Mouse (Mus musculus): ENCODE results near the gene Slit3. TPM values are rescaled to one million over a fixed set of nuclear protein-coding genes. Genes with fewer than 3 reads are reported as not detected.

The Slit3 gene
- polyA plus RNA-seq, 1 experiment from 2014 or later, result 15.0 TPM

GRCm38 (mm10) chr11:35171505-35171904 lies 50.5 kb downstream of the Slit3 start:
- Histone ChIP-seq H3K9me3 (replicated peaks) (no peaks in the 10 kb centered on the region), H3K36me3 (no peaks in the 10 kb centered on the region), H3K4me1 (0 out of 2 replicates have a peak, but pooled peaks cover 3% of the 10 kb centered on the region), H3K27ac (replicated peaks) (no peak overlapping the region), H3K4me3 (no peak overlapping the region), H3K27me3 (ENCODE audit: low read depth, poor library complexity, severe bottlenecking) (no peaks in the 10 kb centered on the region)
- 93% methylated on average over 6 of the region's 6 CpGs for WGBS
- no peak for DNase-seq (ENCODE audit: low spot score)

GRCm38 (mm10) chr11:35177564-35177963 lies 56.5 kb downstream of the Slit3 start:
- no peak overlapping the region for H3K27ac ChIP-seq (replicated peaks)
- H3K4me1 ChIP-seq, result peaks cover 7% of the 10 kb centered on the region; the same call in 1 of the 2 replicates
- DNase-seq (ENCODE audit: low spot score), result no peak
- WGBS, result 94% methylated on average over 7 of the region's 7 CpGs
- H3K4me3 ChIP-seq, result no peak overlapping the region
- no peaks in the 10 kb centered on the region for H3K9me3 ChIP-seq (replicated peaks)
- H3K36me3 ChIP-seq, result no peaks in the 10 kb centered on the region
- H3K27me3 ChIP-seq (ENCODE audit: low read depth, poor library complexity, severe bottlenecking), result no peaks in the 10 kb centered on the region

- H3K27me3 ChIP-seq (ENCODE audit: low read depth, poor library complexity, severe bottlenecking), result no peaks in the 10 kb centered on the region
- H3K4me3 ChIP-seq, result no peak overlapping the region
- WGBS, result 61% methylated on average over 24 of the region's 24 CpGs
- no peak for DNase-seq (ENCODE audit: low spot score)
- H3K36me3 ChIP-seq, result no peaks in the 10 kb centered on the region
- no peaks in the 10 kb centered on the region for H3K9me3 ChIP-seq (replicated peaks)
- peaks cover 7% of the 10 kb centered on the region; the same call in 1 of the 2 replicates for H3K4me1 ChIP-seq
- H3K27ac ChIP-seq (replicated peaks), result no peak overlapping the region
Observed at GRCm38 (mm10) chr11:35178144-35178817, 57.3 kb downstream of the Slit3 start.

- H3K9me3 ChIP-seq (replicated peaks), result no peaks in the 10 kb centered on the region
- DNase-seq (ENCODE audit: low spot score), result no peak
- no peak overlapping the region for H3K4me3 ChIP-seq
- WGBS, result 83% methylated on average over 8 of the region's 8 CpGs
- H3K27me3 ChIP-seq (ENCODE audit: low read depth, poor library complexity, severe bottlenecking), result no peaks in the 10 kb centered on the region
- no peaks in the 10 kb centered on the region for H3K36me3 ChIP-seq
- H3K27ac ChIP-seq (replicated peaks), result no peak overlapping the region
- H3K4me1 ChIP-seq, result peaks cover 7% of the 10 kb centered on the region; the same call in 1 of the 2 replicates
Observed at GRCm38 (mm10) chr11:35179305-35179704, 58.3 kb downstream of the Slit3 start.

- H3K36me3 ChIP-seq, result no peaks in the 10 kb centered on the region
- DNase-seq (ENCODE audit: low spot score), result no peak
- WGBS, result 84% methylated on average over 5 of the region's 5 CpGs
- peaks cover 7% of the 10 kb centered on the region; the same call in 1 of the 2 replicates for H3K4me1 ChIP-seq
- no peak overlapping the region for H3K4me3 ChIP-seq
- no peaks in the 10 kb centered on the region for H3K27me3 ChIP-seq (ENCODE audit: low read depth, poor library complexity, severe bottlenecking)
- no peaks in the 10 kb centered on the region for H3K9me3 ChIP-seq (replicated peaks)
- no peak overlapping the region for H3K27ac ChIP-seq (replicated peaks)
Observed at GRCm38 (mm10) chr11:35182887-35183286, 61.9 kb downstream of the Slit3 start.

- H3K36me3 ChIP-seq, result no peaks in the 10 kb centered on the region
- H3K27ac ChIP-seq (replicated peaks), result no peak overlapping the region
- no peak for DNase-seq (ENCODE audit: low spot score)
- H3K9me3 ChIP-seq (replicated peaks), result no peaks in the 10 kb centered on the region
- WGBS, result 78% methylated on average over 6 of the region's 6 CpGs
- no peaks in the 10 kb centered on the region for H3K4me1 ChIP-seq
- peaks cover 53% of the 10 kb centered on the region for H3K27me3 ChIP-seq (ENCODE audit: low read depth, poor library complexity, severe bottlenecking)
- no peak overlapping the region for H3K4me3 ChIP-seq
Observed at GRCm38 (mm10) chr11:35194826-35195225, 73.8 kb downstream of the Slit3 start.

GRCm38 (mm10) chr11:35196777-35197176 lies 75.8 kb downstream of the Slit3 start:
- Histone ChIP-seq H3K36me3 (no peaks in the 10 kb centered on the region), H3K27me3 (ENCODE audit: low read depth, poor library complexity, severe bottlenecking) (peaks cover 70% of the 10 kb centered on the region), H3K27ac (replicated peaks) (no peak overlapping the region), H3K4me1 (peaks cover 3% of the 10 kb centered on the region), H3K4me3 (no peak overlapping the region), H3K9me3 (replicated peaks) (no peaks in the 10 kb centered on the region)
- DNase-seq (ENCODE audit: low spot score), result no peak
- 91% methylated on average over 7 of the region's 7 CpGs for WGBS

- no peaks in the 10 kb centered on the region for H3K36me3 ChIP-seq
- H3K4me3 ChIP-seq, result no peak overlapping the region
- WGBS, result 96% methylated on average over 6 of the region's 6 CpGs
- no peak for DNase-seq (ENCODE audit: low spot score)
- peaks cover 80% of the 10 kb centered on the region for H3K27me3 ChIP-seq (ENCODE audit: low read depth, poor library complexity, severe bottlenecking)
- H3K27ac ChIP-seq (replicated peaks), result no peak overlapping the region
- no peaks in the 10 kb centered on the region for H3K9me3 ChIP-seq (replicated peaks)
- H3K4me1 ChIP-seq, result peaks cover 21% of the 10 kb centered on the region
Observed at GRCm38 (mm10) chr11:35198537-35199088, 77.6 kb downstream of the Slit3 start.

- Histone ChIP-seq H3K36me3 (no peaks in the 10 kb centered on the region), H3K9me3 (replicated peaks) (no peaks in the 10 kb centered on the region), H3K4me1 (peaks cover 35% of the 10 kb centered on the region), H3K27me3 (ENCODE audit: low read depth, poor library complexity, severe bottlenecking) (peaks cover 82% of the 10 kb centered on the region), H3K27ac (replicated peaks) (no peak overlapping the region), H3K4me3 (no peak overlapping the region)
- WGBS, result 63% methylated on average over 5 of the region's 5 CpGs
- no peak for DNase-seq (ENCODE audit: low spot score)
Observed at GRCm38 (mm10) chr11:35202332-35202731, 81.3 kb downstream of the Slit3 start.

GRCm38 (mm10) chr11:35203673-35204072 lies 82.6 kb downstream of the Slit3 start:
- no peak overlapping the region for H3K4me3 ChIP-seq
- H3K27ac ChIP-seq (replicated peaks), result no peak overlapping the region
- H3K27me3 ChIP-seq (ENCODE audit: low read depth, poor library complexity, severe bottlenecking), result peaks cover 70% of the 10 kb centered on the region
- 57% methylated on average over 10 of the region's 10 CpGs for WGBS
- H3K9me3 ChIP-seq (replicated peaks), result no peaks in the 10 kb centered on the region
- no peak for DNase-seq (ENCODE audit: low spot score)
- H3K36me3 ChIP-seq, result no peaks in the 10 kb centered on the region
- peaks cover 35% of the 10 kb centered on the region for H3K4me1 ChIP-seq

- WGBS, result 59% methylated on average over 9 of the region's 9 CpGs
- H3K4me3 ChIP-seq, result no peak overlapping the region
- H3K36me3 ChIP-seq, result no peaks in the 10 kb centered on the region
- no peak for DNase-seq (ENCODE audit: low spot score)
- peaks cover 66% of the 10 kb centered on the region for H3K27me3 ChIP-seq (ENCODE audit: low read depth, poor library complexity, severe bottlenecking)
- no peak overlapping the region for H3K27ac ChIP-seq (replicated peaks)
- no peaks in the 10 kb centered on the region for H3K9me3 ChIP-seq (replicated peaks)
- peaks cover 35% of the 10 kb centered on the region for H3K4me1 ChIP-seq
Observed at GRCm38 (mm10) chr11:35204084-35204483, 83.1 kb downstream of the Slit3 start.

- 0 out of 2 replicates have a peak, but pooled peaks cover 3% of the 10 kb centered on the region for H3K4me1 ChIP-seq
- no peak for DNase-seq (ENCODE audit: low spot score)
- peaks cover 19% of the 10 kb centered on the region for H3K27me3 ChIP-seq (ENCODE audit: low read depth, poor library complexity, severe bottlenecking)
- 89% methylated on average over 14 of the region's 14 CpGs for WGBS
- no peaks in the 10 kb centered on the region for H3K9me3 ChIP-seq (replicated peaks)
- H3K27ac ChIP-seq (replicated peaks), result no peak overlapping the region
- H3K4me3 ChIP-seq, result no peak overlapping the region
- H3K36me3 ChIP-seq, result no peaks in the 10 kb centered on the region
Observed at GRCm38 (mm10) chr11:35210728-35211682, 90.0 kb downstream of the Slit3 start.

All from midbrain, embryonic 10.5 days (tissue).